ENCODE assay signal across 13 mouse cellular contexts in the genomic region with DNA sequence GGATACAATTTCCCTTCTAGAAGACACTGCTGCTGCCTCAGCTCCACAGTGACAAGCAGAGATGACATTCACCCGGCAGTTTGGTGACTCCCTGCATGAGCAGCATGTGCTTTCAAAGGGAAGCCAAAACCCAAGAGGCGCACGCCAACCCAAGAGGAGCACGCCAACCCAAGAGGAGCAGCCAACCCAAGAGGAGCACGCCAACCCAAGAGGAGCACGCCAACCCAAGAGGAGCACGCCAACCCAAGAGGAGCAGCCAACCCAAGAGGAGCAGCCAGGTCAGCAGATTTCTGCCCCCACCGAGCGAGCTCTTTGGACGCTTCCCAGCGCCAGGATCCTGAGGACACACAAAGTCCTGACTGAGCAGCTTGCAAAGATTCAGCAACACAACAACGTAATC. TPM values are rescaled to one million over a fixed set of nuclear protein-coding genes. Genes with fewer than 3 reads are reported as not detected.
A peak's percentile ranks its signal among the peaks of the same experiment; 100 is the strongest.
DNase-seq lines count a peak whose midpoint lies in the region; ATAC-seq and TF ChIP-seq lines count a peak whose summit lies in the region.
"Had no signal": no experiment of that assay in that cellular context is flagged by ENCODE, and none has a peak within 500 bp of the region (broad histone marks: within the 10 kb centered on the region; RNA-seq: fewer than 3 reads in every experiment).

No protein-coding gene starts in this region.

- TF ChIP-seq CTCF in cerebellum, adult 2 months (IDR thresholded peaks at IDR 0.05; ENCODE audit: borderline replicate concordance, insufficient read depth, low read depth, low read length): no peak

- no peak overlapping the region for H3K4me3 ChIP-seq in heart, embryonic 11.5 days (ENCODE audit: low read depth, low read length)
- H3K4me3 ChIP-seq in cerebellum, adult 2 months (replicated peaks; ENCODE audit: insufficient read depth, low read depth, low read length): no peak overlapping the region
- H3K4me3 ChIP-seq in midbrain, embryonic 11.5 days (ENCODE audit: low read depth, low read length): no peak overlapping the region
- H3K4me3 ChIP-seq: heart, embryonic 15.5 days; limb, embryonic 13.5 days had no signal

- H3K9me3 ChIP-seq in heart, embryonic 11.5 days (replicated peaks; ENCODE audit: control insufficient read depth, low read length): no peaks in the 10 kb centered on the region
- H3K9me3 ChIP-seq in midbrain, embryonic 11.5 days (ENCODE audit: control insufficient read depth, low read length): no peaks in the 10 kb centered on the region
- H3K9me3 ChIP-seq: heart, embryonic 15.5 days; limb, embryonic 13.5 days had no signal

- H3K4me2 ChIP-seq in heart, embryonic 11.5 days: no peak overlapping the region
- no peak overlapping the region for H3K4me2 ChIP-seq in midbrain, embryonic 11.5 days
- H3K4me2 ChIP-seq: heart, embryonic 15.5 days; limb, embryonic 13.5 days had no signal

- H3K9ac ChIP-seq in heart, embryonic 11.5 days (ENCODE audit: low read depth, low read length): no peak overlapping the region
- H3K9ac ChIP-seq in midbrain, embryonic 11.5 days (ENCODE audit: low read length): no peak overlapping the region
- H3K9ac ChIP-seq: heart, embryonic 15.5 days; limb, embryonic 13.5 days had no signal

- no peak overlapping the region for H3K27ac ChIP-seq in heart, embryonic 11.5 days (ENCODE audit: low read depth, low read length)
- H3K27ac ChIP-seq in cerebellum, adult 2 months (ENCODE audit: insufficient read depth, low read length): peak overlapping the region; percentile 5; the same call in 1 of the 2 replicates
- H3K27ac ChIP-seq in midbrain, embryonic 11.5 days (ENCODE audit: low read depth, low read length): no peak overlapping the region
- H3K27ac ChIP-seq: heart, embryonic 15.5 days; limb, embryonic 13.5 days had no signal

- no peaks in the 10 kb centered on the region for H3K27me3 ChIP-seq in heart, embryonic 11.5 days (ENCODE audit: control insufficient read depth, insufficient read depth, low read length)
- no peaks in the 10 kb centered on the region for H3K27me3 ChIP-seq in cerebellum, adult 2 months (ENCODE audit: control insufficient read depth, insufficient read depth, low read length)
- H3K27me3 ChIP-seq in midbrain, embryonic 11.5 days (ENCODE audit: control insufficient read depth, insufficient read depth, low read length): no peaks in the 10 kb centered on the region
- H3K27me3 ChIP-seq: heart, embryonic 15.5 days; limb, embryonic 13.5 days had no signal

- no peak for ATAC-seq in heart, embryonic 11.5 days (replicated peaks; ENCODE audit: insufficient number of reproducible peaks, low FRiP score, low TSS enrichment)
- ATAC-seq in megakaryocyte progenitor cell, adult 5-6 weeks (replicated peaks; ENCODE audit: poor library complexity): no peak
- ATAC-seq in midbrain, embryonic 11.5 days (ENCODE audit: low FRiP score): no peak
- ATAC-seq: CD4-positive, CD25-positive, alpha-beta regulatory T cell, adult 4 months had no signal

- peak; percentile 48 for DNase-seq in heart, adult 8-10 months (ENCODE audit: low spot score)
- DNase-seq in brain, adult 2 months (ENCODE audit: low read depth, low spot score): peak; percentile 98
- DNase-seq in cerebellum, adult 2 months: peak; percentile 93 to 96
- peak; percentile 33 to 54 for DNase-seq in heart, adult 9 months (ENCODE audit: low spot score in 2 of 2)
- no peak for DNase-seq in adrenal gland, adult 8-10 months
- DNase-seq in midbrain, embryonic 11.5 days (ENCODE audit: low spot score, missing footprints): no peak
- DNase-seq: kidney, adult 18-20 months; thymus, adult 2 months had no signal

- TF ChIP-seq POLR2A in cerebellum, adult 2 months (IDR thresholded peaks at IDR 0.05; ENCODE audit: borderline replicate concordance, insufficient read depth, low read length): 0 out of 2 replicates have a peak, but pooled peaks have one; percentile 20

- H3K4me1 ChIP-seq in heart, embryonic 11.5 days (ENCODE audit: control insufficient read depth, insufficient read depth, low read length): no peaks in the 10 kb centered on the region
- peaks cover 41% of the 10 kb centered on the region for H3K4me1 ChIP-seq in cerebellum, adult 2 months (ENCODE audit: control insufficient read depth, insufficient read depth, low read length)
- no peaks in the 10 kb centered on the region for H3K4me1 ChIP-seq in midbrain, embryonic 11.5 days (ENCODE audit: control insufficient read depth, insufficient read depth, low read length)
- H3K4me1 ChIP-seq: heart, embryonic 15.5 days had no signal

- no peaks in the 10 kb centered on the region for H3K36me3 ChIP-seq in heart, embryonic 11.5 days (ENCODE audit: control insufficient read depth, insufficient read depth, low read length)
- H3K36me3 ChIP-seq in midbrain, embryonic 11.5 days (ENCODE audit: control insufficient read depth, insufficient read depth, low read length): 0 out of 2 replicates have a peak, but pooled peaks cover 8% of the 10 kb centered on the region
- H3K36me3 ChIP-seq: heart, embryonic 15.5 days had no signal

- WGBS in heart, embryonic 11.5 days (ENCODE audit: insufficient replicate concordance): 90% methylated on average over 12 of the region's 12 CpGs
- 2% methylated on average over 12 of the region's 12 CpGs for WGBS in cerebellum, adult 2 months
- 98% methylated on average over 12 of the region's 12 CpGs for WGBS in midbrain, embryonic 11.5 days

RNA-seq across cellular contexts. Expression of a gene that starts 23.6 kb away (rescaled TPM):
- total RNA-seq in heart, adult 8-10 months (2022): 1 to 10 TPM; 3.5 to 4.2 (median 3.8) TPM
- polyA plus RNA-seq in heart, embryonic 11.5 days (2014; fragmentation: Nextera tagmentation; extraction: Ambion mirVana): 9.3 and 10.3 TPM in 2 replicates
- 146 and 163 TPM in 2 replicates for polyA plus RNA-seq in cerebellum, adult 2 months (2012; rRNA removed)
- 4.2 and 6.8 TPM in 2 replicates for total RNA-seq in megakaryocyte progenitor cell, adult 5-6 weeks (2015)
- total RNA-seq in megakaryocyte progenitor cell, adult 5-6 weeks (2017): 4.4 and 7.0 TPM in 2 replicates
- 10 to 100 TPM; 16.1 to 24.9 (median 22.2) TPM for total RNA-seq in adrenal gland, adult 8-10 months (2022)
- polyA plus RNA-seq in midbrain, embryonic 11.5 days (2014; fragmentation: Nextera tagmentation; extraction: Ambion mirVana): 51.6 and 56.0 TPM in 2 replicates

RNA-seq across cellular contexts. Expression of a gene that starts 48.4 kb away (rescaled TPM):
- 1 to 10 TPM; 1.1 to 2.0 (median 1.7) TPM for total RNA-seq in heart, adult 8-10 months (2022)
- polyA plus RNA-seq in heart, embryonic 11.5 days (2014; fragmentation: Nextera tagmentation; extraction: Ambion mirVana): 0.40 and 0.92 TPM in 2 replicates
- polyA plus RNA-seq in cerebellum, adult 2 months (2012; rRNA removed): 44.9 and 46.0 TPM in 2 replicates
- total RNA-seq in megakaryocyte progenitor cell, adult 5-6 weeks (2015): not detected in 2 replicates
- total RNA-seq in megakaryocyte progenitor cell, adult 5-6 weeks (2017): not detected in 2 replicates
- 1 to 10 TPM; 3.1 to 4.7 (median 3.7) TPM for total RNA-seq in adrenal gland, adult 8-10 months (2022)
- polyA plus RNA-seq in midbrain, embryonic 11.5 days (2014; fragmentation: Nextera tagmentation; extraction: Ambion mirVana): 2.5 and 2.9 TPM in 2 replicates
- polyA plus RNA-seq: CD4-positive, CD25-positive, alpha-beta regulatory T cell, adult 4 months had no signal

Comparison
In these comparisons a context has a peak if more than half of its experiments do, and no peak if none do; other contexts are left out.
1. DNase-seq: peak in heart, adult 8-10 months (single experiment), brain, adult 2 months (single experiment), cerebellum, adult 2 months (2 of 2) and heart, adult 9 months (2 of 2); none in adrenal gland, adult 8-10 months (single experiment) and midbrain, embryonic 11.5 days (single experiment).